Mouse (Mus musculus): ENCODE results near the gene Astn2.

The Astn2 gene

GRCm38 (mm10) chr4:65976251-65976650 is 428.2 kb downstream of the Astn2 start:
- DNase-seq (ENCODE audit: low read depth, low spot score): no peak

- DNase-seq (ENCODE audit: low read depth, low spot score): no peak
Measured at GRCm38 (mm10) chr4:65972395-65972794, 432.0 kb downstream of the Astn2 start.

- DNase-seq (ENCODE audit: low read depth, low spot score): no peak
Measured at GRCm38 (mm10) chr4:65969318-65969717, 435.1 kb downstream of the Astn2 start.

- no peak for DNase-seq (ENCODE audit: low read depth, low spot score)
Measured at GRCm38 (mm10) chr4:65964604-65965003, 439.8 kb downstream of the Astn2 start.

GRCm38 (mm10) chr4:65959188-65959759 is 445.1 kb downstream of the Astn2 start:
- no peak for DNase-seq (ENCODE audit: low read depth, low spot score)

- DNase-seq (ENCODE audit: low read depth, low spot score): no peak
Measured at GRCm38 (mm10) chr4:65958369-65959187, 445.8 kb downstream of the Astn2 start.

GRCm38 (mm10) chr4:65951918-65952317 is 452.5 kb downstream of the Astn2 start:
- DNase-seq (ENCODE audit: low read depth, low spot score): no peak

- DNase-seq (ENCODE audit: low read depth, low spot score): no peak
Measured at GRCm38 (mm10) chr4:65947141-65947649, 457.2 kb downstream of the Astn2 start.

- no peak for DNase-seq (ENCODE audit: low read depth, low spot score)
Measured at GRCm38 (mm10) chr4:65946021-65946420, 458.4 kb downstream of the Astn2 start.

- no peak for DNase-seq (ENCODE audit: low read depth, low spot score)
Measured at GRCm38 (mm10) chr4:65930901-65931300, 473.5 kb downstream of the Astn2 start.

GRCm38 (mm10) chr4:65920294-65920693 is 484.1 kb downstream of the Astn2 start:
- no peak for DNase-seq (ENCODE audit: low read depth, low spot score)

GRCm38 (mm10) chr4:65916027-65917008 is 488.1 kb downstream of the Astn2 start:
- no peak for DNase-seq (ENCODE audit: low read depth, low spot score)

GRCm38 (mm10) chr4:65912247-65912942 is 492.0 kb downstream of the Astn2 start:
- DNase-seq (ENCODE audit: low read depth, low spot score): no peak

GRCm38 (mm10) chr4:65907660-65908059 is 496.8 kb downstream of the Astn2 start:
- DNase-seq (ENCODE audit: low read depth, low spot score): no peak

- no peak for DNase-seq (ENCODE audit: low read depth, low spot score)
Measured at GRCm38 (mm10) chr4:65904963-65905362, 499.4 kb downstream of the Astn2 start.

GRCm38 (mm10) chr4:65896092-65897027 is 508.1 kb downstream of the Astn2 start:
- no peak for DNase-seq (ENCODE audit: low read depth, low spot score)

- no peak for DNase-seq (ENCODE audit: low read depth, low spot score)
Measured at GRCm38 (mm10) chr4:65888332-65888993, 515.9 kb downstream of the Astn2 start.

GRCm38 (mm10) chr4:65886862-65887261 is 517.5 kb downstream of the Astn2 start:
- no peak for DNase-seq (ENCODE audit: low read depth, low spot score)

- DNase-seq (ENCODE audit: low read depth, low spot score): no peak
Measured at GRCm38 (mm10) chr4:65885921-65886320, 518.5 kb downstream of the Astn2 start.

Data from c-Kit-negative CD71-positive TER-119-positive erythroid progenitor cells, embryonic 14.5 days (primary cell).